Mouse (Mus musculus): ENCODE results near the gene Iqcg.

The Iqcg gene

DNA sequence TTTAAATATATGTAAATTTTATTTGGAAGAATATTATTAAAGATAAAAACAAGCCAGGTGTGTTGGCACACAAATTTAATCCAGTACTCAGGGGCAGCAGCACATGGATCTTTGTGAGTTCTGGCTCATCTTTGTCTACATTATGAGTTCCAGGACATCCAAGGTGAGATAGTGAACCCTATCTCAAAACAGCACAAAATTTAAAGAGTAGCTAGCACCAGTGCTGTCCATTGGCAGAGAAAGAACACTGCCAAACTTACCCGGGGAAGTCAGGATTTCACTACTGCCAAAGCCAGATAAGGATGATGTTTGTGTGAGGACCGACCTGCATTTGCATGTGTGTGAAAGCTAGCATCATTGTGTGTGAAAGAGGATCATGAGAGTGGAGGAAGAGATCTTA is 83.0 kb downstream of the Iqcg start:
- no peak for DNase-seq (ENCODE audit: low spot score)

DNA sequence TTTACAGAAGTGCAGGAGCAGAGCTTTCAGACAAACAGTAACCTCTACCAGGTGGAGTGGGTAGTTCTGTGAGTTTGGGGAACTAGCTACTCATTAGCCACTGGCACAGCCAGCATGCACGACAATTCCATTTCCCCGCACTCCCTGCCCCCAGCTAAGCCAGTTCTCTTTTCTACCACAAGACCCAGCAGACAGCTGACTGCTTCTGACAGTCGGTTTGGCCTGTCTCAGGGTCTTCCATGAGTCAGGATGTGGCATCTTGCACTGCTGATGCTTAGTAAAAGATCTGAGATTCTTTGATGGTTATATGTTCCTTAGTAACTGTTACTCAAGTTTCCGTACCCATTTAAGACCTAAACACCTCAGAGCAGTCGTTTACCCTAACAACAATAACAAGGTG is 83.5 kb downstream of the Iqcg start:
- no peak for DNase-seq (ENCODE audit: low spot score)

All from retina, embryonic 14.5 days (tissue).